Mouse (Mus musculus) embryonic facial prominence, embryonic 10.5 days (tissue): ENCODE results near the gene Hoxc13. TPM values are rescaled to one million over a fixed set of nuclear protein-coding genes. Genes with fewer than 3 reads are reported as not detected.

Experiments used
- DNase-seq: peaks from one replicate; pipeline ENCODE4 v3.0.0-alpha.2; 2017; ENCODE audit warnings: low spot score
- H3K27ac ChIP-seq: fragments of 300-500 bp; sonication (generic); replicated peaks from 2 replicates; pipeline ENCODE4 v1.5.1; 2016; ENCODE audit warnings: mild to moderate bottlenecking
- H3K27me3 ChIP-seq: fragments of 300-500 bp; sonication (generic); replicated peaks from 2 replicates; pipeline ENCODE4 v1.6.1; 2016; ENCODE audit warnings: low read depth, mild to moderate bottlenecking; ENCODE audit not compliant: poor library complexity, severe bottlenecking
- H3K36me3 ChIP-seq: fragments of 300-500 bp; sonication (generic); replicated peaks from 2 replicates; pipeline ENCODE4 v1.6.1; 2016; ENCODE audit warnings: mild to moderate bottlenecking, moderate library complexity
- H3K4me1 ChIP-seq: fragments of 300-500 bp; sonication (generic); 2 replicates; pipeline ENCODE4 v1.6.1; 2016
- H3K4me3 ChIP-seq: fragments of 300-500 bp; sonication (generic); 2 replicates; pipeline ENCODE4 v1.5.1; 2016; ENCODE audit warnings: mild to moderate bottlenecking, moderate library complexity
- H3K9me3 ChIP-seq: fragments of 300-500 bp; sonication (generic); 2 replicates; pipeline ENCODE4 v1.6.1; 2016; ENCODE audit warnings: mild to moderate bottlenecking
- WGBS: fragments of 180-500 bp; shearing (Covaris S2); methylation state at CpG from one replicate; pipeline ENCODE4 v1.1.7; 2016; 5-methylcytosine and 5-hydroxymethylcytosine counted together
- polyA plus RNA-seq: library from polyadenylated mRNA; unstranded; fragments of >200 nt; fragmentation: Nextera tagmentation; extraction: Ambion mirVana; gene quantifications from 2 replicates; pipeline ENCODE4 v1.2.1, GENCODE M21; 2016

Gene Hoxc13
- polyA plus RNA-seq, result 0.08 TPM in 1 of 2 replicates, not detected in the other

DNA sequence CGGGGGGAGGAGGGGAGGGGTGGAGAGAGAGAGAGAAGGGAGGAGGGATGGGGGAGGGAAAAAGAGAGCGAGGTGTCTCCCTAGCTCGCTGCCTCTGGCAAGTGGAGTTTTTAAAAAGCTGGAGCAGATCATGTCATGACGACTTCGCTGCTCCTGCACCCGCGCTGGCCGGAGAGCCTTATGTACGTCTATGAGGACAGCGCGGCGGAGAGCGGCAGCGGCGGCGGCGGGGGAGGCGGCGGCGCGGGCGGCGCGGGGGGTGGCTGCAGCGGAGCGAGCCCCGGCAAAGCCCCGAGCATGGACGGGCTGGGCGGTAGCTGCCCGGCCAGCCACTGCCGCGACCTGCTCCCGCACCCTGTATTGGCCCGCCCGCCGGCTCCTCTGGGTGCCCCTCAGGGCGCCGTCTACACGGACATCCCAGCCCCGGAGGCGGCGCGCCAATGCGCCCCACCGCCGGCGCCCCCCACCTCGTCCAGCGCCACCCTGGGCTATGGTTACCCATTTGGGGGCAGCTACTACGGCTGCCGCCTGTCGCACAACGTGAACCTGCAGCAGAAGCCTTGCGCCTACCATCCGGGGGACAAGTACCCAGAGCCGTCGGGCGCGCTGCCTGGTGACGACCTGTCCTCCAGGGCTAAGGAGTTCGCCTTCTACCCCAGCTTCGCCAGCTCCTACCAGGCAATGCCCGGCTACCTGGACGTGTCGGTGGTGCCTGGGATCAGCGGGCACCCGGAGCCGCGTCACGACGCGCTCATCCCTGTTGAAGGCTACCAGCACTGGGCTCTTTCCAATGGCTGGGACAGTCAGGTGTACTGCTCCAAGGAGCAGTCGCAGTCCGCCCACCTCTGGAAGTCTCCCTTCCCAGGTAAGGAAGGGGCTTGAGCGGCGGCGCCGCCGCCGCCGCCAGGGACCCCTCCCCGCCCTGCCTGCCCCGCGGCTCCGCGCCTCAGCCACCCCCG, at the start of gene Hoxc13:
Gene Hoxc13 (plus strand): TSS at position 51 of the 959 bp plus-strand sequence.
- WGBS, result 1% methylated on average over 87 of the region's 88 CpGs
- no peak for DNase-seq
- H3K27me3 ChIP-seq, result peaks cover 100% of the 10 kb centered on the region
- no peaks in the 10 kb centered on the region for H3K36me3 ChIP-seq
- H3K9me3 ChIP-seq, result no peaks in the 10 kb centered on the region
- H3K4me3 ChIP-seq, result peak within 1 kb of the TSS; percentile 35
- peaks cover 12% of the 10 kb centered on the region; the same call in 1 of the 2 replicates for H3K4me1 ChIP-seq
- no peak within 1 kb of the TSS for H3K27ac ChIP-seq

DNA sequence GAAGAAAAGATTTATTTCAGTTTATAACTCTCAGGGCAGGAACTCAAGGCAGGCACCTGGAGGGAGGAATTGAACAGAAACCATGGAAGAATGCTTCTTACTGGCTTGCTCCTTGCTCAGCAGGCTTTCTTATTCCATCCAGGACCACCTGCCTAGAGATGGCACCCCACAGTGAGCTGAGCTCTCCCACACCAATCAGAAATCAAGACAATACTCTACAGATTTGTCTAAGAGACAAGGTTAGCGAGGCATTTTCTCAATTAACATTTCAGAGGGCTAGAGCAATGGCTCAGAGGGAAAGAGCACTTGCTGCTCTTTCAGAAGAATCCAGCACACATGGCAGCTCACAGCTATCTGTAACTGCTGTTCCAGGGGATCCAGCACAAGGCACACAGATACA, 35.1 kb upstream of the Hoxc13 start:
- 16% methylated on average over 1 of the region's 1 CpGs for WGBS
- Histone ChIP-seq H3K4me3 (no peak overlapping the region), H3K36me3 (no peaks in the 10 kb centered on the region), H3K27ac (no peak overlapping the region), H3K9me3 (no peaks in the 10 kb centered on the region), H3K27me3 (no peaks in the 10 kb centered on the region), H3K4me1 (no peaks in the 10 kb centered on the region)
- DNase-seq, result no peak

DNA sequence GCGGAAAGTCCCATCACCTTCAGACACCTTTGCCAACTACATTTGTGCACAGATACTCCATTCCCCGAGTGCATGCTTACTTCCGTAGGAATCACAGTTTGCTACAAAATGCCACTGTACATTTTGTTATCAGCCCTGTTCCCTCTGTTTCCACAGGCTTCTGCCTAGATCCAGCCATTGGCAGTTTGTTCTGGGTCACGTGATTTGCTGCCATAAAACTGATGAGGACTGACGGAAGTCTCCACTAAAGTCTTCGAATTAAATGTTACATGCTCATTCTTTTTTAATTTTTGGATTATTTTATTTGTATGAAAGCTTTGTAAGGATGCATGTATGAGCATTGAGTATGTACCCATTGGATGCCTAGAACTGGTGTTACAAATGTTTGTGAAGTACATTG, 25.8 kb upstream of the Hoxc13 start:
- H3K27me3 ChIP-seq, result peaks cover 31% of the 10 kb centered on the region
- 90% methylated on average over 6 of the region's 6 CpGs for WGBS
- H3K4me1 ChIP-seq, result no peaks in the 10 kb centered on the region
- H3K4me3 ChIP-seq, result no peak overlapping the region
- no peaks in the 10 kb centered on the region for H3K9me3 ChIP-seq
- no peaks in the 10 kb centered on the region for H3K36me3 ChIP-seq
- no peak for DNase-seq
- H3K27ac ChIP-seq, result no peak overlapping the region

DNA sequence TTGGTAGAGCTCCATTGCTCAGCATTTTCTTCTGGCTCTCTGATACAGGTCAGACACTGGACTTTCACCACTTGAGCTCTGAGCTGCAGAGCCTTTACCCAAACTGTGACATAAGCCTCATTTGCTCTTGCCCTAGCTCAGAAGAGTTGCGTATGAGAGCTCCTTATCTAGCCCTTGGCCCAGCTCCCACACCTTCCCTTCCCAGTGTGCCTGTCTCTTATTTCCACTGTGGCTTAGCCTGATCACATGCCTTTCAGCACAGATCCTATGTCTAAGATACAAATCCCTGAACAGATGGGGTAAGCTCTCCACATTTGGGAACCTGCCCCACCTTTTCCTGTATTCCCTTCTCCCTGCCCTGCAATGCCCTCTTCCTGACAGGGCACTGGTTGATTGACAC, 16.0 kb upstream of the Hoxc13 start:
- Histone ChIP-seq H3K9me3 (no peaks in the 10 kb centered on the region), H3K27ac (no peak overlapping the region), H3K4me1 (no peaks in the 10 kb centered on the region), H3K36me3 (no peaks in the 10 kb centered on the region), H3K4me3 (no peak overlapping the region), H3K27me3 (peaks cover 91% of the 10 kb centered on the region)
- DNase-seq, result no peak
- WGBS, result 63% methylated on average over 1 of the region's 1 CpGs

DNA sequence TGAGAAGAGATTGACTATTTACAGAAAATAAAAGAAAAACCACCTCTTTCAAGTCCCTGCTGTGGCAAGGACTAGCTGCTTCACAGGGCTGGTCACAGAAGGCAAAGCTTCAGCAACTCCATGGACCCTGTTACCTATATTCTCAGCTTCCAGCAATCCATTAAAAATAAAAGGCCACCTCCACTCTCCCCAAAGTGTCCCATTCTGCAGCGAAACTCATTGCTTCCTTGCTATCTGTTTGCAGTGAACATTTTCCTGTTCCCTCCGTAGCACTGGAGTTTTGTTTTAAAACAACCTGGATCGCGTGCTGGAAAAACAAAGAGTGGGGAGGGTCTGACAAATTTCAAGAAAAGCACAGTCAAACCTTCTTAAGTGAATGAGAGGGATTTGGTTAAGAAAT, 11.4 kb upstream of the Hoxc13 start:
- no peak overlapping the region for H3K4me3 ChIP-seq
- no peaks in the 10 kb centered on the region for H3K4me1 ChIP-seq
- no peaks in the 10 kb centered on the region for H3K36me3 ChIP-seq
- no peaks in the 10 kb centered on the region for H3K9me3 ChIP-seq
- 1% methylated on average over 4 of the region's 4 CpGs for WGBS
- H3K27ac ChIP-seq, result no peak overlapping the region
- peak; percentile 22 for DNase-seq
- H3K27me3 ChIP-seq, result peaks cover 100% of the 10 kb centered on the region

DNA sequence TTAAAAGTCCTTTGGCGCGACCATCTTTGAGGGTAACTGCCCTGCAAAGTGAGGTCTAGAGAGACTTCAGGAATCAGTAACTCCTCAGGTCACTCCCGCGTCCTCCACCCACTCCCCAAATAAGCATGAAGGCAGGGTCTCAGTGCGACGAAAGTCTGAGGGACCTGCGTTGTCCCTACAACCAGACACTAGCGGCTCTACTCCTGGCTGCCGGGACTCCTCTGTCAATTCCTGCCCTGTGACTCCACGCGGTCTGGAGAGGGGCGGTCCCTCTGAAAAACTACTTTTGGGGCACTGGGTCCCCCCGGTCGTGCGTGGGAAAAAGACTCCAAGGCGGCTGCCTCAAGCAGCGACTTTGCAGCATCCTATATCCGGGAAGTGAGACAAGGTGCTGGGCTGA, 10.9 kb upstream of the Hoxc13 start:
- Histone ChIP-seq H3K27ac (no peak overlapping the region), H3K9me3 (no peaks in the 10 kb centered on the region), H3K4me1 (no peaks in the 10 kb centered on the region), H3K4me3 (no peak overlapping the region), H3K27me3 (peaks cover 100% of the 10 kb centered on the region), H3K36me3 (no peaks in the 10 kb centered on the region)
- under 1% methylated on average over 18 of the region's 18 CpGs for WGBS
- DNase-seq, result peak; percentile 56

DNA sequence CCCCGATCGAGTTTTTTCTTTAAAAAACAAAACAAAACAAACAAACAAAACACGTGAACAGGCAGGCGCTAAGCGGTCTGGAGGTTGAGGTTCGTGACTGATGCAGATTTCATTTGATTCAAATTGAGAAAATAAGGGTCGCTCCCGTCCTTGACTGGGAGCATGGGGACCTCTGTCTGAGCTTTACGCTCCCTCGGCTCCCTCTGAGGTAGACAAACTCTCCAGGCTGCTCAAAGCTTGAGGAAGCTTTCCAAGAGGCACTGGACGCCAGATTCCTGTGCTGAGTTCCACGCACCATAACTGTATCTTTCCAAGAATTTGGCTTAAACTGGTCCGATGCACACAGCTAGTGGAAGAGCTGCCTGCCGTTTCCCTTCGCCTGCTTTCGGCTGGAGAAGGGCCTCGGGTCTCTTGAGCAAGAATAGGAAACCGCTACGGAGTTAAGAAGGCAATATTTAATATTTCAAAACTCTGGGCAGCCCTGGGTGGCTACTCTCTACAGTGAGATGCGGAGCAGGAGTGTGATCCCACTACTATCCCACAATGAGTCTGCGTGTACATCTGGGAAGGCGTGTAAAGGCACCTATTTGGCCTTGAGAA, 10.3 kb upstream of the Hoxc13 start:
- H3K27me3 ChIP-seq, result peaks cover 100% of the 10 kb centered on the region
- no peak overlapping the region for H3K27ac ChIP-seq
- no peaks in the 10 kb centered on the region for H3K36me3 ChIP-seq
- H3K9me3 ChIP-seq, result no peaks in the 10 kb centered on the region
- DNase-seq, result peak; percentile 57
- WGBS, result under 1% methylated on average over 22 of the region's 22 CpGs
- no peak overlapping the region for H3K4me3 ChIP-seq
- H3K4me1 ChIP-seq, result no peaks in the 10 kb centered on the region

DNA sequence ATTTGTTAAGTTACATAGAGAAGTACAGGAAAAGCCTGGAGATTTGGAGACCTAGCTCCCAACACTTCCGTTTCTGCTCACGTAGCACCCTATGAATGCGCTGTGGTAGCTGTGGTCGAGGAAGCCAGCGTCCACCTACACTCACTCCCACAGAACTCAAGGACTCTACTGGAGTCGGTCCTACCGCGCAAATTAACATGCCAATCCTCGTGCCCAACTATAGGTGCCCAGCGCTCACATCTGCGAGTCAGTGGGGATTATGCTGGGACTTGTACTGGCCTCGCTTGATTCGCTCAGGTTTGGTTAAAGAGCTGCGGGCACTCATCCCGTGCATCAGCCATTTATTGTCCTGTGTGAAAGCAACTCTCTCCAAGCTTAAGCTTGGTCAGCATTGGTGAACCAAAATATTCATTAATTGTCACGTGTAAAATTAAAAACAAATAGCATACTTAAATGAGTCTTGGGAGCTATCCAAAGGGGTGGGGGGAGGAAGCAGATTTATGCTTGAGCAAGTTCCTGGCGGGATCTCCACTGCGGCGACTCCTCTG, 7.8 kb upstream of the Hoxc13 start:
- DNase-seq, result peak; percentile 46
- Histone ChIP-seq H3K36me3 (no peaks in the 10 kb centered on the region), H3K4me3 (no peak overlapping the region), H3K4me1 (no peaks in the 10 kb centered on the region), H3K27me3 (peaks cover 100% of the 10 kb centered on the region), H3K9me3 (no peaks in the 10 kb centered on the region), H3K27ac (no peak overlapping the region)
- under 1% methylated on average over 19 of the region's 19 CpGs for WGBS

DNA sequence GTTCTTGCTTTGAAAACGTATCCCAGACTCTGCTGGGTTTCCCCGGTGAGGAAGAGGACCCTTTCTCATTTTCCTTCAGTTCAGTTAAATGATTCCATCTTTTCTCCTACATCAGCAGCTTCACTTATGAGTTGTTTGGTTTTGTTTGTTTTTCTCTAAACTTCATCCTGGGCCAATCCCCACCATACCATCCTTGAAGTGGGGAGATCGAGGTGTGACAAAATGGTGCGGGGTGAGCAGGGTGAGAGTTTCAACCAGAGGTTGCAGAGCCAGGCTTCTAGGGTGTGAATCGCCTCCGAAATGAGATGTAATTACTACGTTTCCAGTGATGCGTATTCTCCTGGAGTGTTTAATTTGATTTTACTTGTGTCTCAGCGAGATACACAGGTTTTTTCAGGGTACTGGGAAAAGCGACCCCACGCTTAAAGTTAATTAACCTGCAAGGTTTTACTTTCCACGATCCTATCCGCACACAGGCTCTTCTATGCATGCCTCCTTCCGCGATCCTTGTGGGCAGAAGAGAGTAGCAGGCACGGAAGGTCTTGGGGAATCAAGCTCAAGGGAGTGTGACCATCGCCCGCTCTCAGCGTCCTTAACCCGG, 2.8 kb upstream of the Hoxc13 start:
- H3K4me3 ChIP-seq, result no peak overlapping the region
- peak; percentile 40 for DNase-seq
- peaks cover 12% of the 10 kb centered on the region; the same call in 1 of the 2 replicates for H3K4me1 ChIP-seq
- H3K27ac ChIP-seq, result no peak overlapping the region
- H3K36me3 ChIP-seq, result no peaks in the 10 kb centered on the region
- H3K27me3 ChIP-seq, result peaks cover 100% of the 10 kb centered on the region
- under 1% methylated on average over 20 of the region's 20 CpGs for WGBS
- H3K9me3 ChIP-seq, result no peaks in the 10 kb centered on the region

DNA sequence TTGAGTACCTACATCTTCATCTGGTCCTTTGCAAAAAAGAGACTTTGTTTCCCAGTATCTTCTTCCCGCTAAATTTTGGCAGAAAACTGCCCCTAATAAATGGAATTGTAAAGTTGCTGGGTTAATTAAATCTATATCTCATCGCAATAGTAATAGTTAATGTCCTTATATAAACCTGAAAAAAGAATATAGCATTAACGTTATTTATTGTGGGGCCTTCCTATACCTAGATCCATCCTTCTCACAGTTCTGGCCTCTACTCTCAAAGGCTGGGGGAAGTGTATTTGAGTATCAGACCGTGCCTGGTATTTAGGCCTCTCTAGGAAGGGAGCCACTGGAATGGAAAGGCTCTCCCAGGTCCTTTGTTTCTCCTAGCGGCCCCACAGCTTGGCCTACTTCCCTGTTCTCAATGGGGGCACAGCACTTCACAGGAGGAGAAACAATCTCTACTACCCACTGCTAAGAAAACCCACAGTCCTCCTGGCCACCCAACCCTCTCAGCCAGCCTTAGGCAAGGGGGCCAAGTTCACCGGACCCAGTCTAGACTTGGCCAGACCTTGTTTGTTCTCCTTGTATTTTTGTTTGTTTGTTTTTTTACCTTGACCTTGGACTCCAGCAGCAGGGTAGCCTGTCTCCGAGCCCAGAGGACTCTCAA, 2.2 kb upstream of the Hoxc13 start:
- peaks cover 100% of the 10 kb centered on the region for H3K27me3 ChIP-seq
- H3K4me1 ChIP-seq, result peaks cover 12% of the 10 kb centered on the region; the same call in 1 of the 2 replicates
- no peak overlapping the region for H3K4me3 ChIP-seq
- peak; percentile 28 for DNase-seq
- H3K27ac ChIP-seq, result no peak overlapping the region
- 3% methylated on average over 7 of the region's 7 CpGs for WGBS
- no peaks in the 10 kb centered on the region for H3K9me3 ChIP-seq
- no peaks in the 10 kb centered on the region for H3K36me3 ChIP-seq

DNA sequence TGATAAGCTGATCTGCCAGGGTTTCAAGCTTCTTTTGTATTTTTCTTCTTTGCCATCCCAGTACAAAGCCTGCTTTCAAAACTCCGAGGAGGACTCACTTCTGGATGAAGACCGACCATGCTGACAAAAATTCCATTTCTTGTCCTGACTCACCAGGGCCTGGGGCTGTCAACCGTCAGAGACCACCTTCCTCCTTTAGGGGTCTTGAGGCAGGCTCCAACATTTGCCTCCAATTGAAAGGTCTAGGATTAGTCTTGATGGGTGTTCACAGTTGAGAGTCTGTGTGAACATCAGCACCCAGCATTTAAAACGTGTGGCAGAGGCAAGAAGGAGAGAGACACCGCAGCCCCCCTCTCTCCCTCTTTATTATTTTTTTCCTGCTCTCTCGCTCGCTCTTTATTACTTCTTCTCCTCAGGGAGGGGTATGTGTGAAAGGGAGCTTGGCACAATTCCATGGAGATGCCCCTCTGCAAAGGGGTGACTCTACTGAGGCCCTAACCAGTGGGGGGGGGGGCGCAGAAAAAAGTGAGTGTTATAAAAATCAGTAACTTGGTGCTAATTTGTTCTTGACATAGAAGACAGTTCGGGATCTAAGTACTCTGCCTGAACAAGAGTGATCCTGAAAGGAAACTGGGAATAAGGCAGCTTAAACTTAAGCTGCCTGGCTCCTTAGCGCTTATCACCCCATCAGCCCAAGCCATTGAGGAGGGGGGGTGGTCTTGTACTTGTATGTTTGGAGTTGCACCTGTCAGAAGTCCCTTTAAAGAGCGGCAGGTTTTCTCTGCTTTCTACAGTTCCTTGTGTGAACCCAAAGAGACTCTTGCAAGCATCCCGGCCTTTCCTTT, 1.3 kb upstream of the Hoxc13 start:
- Histone ChIP-seq H3K4me3 (no peak overlapping the region), H3K27ac (no peak overlapping the region), H3K4me1 (peaks cover 12% of the 10 kb centered on the region; the same call in 1 of the 2 replicates), H3K9me3 (no peaks in the 10 kb centered on the region), H3K36me3 (no peaks in the 10 kb centered on the region), H3K27me3 (peaks cover 100% of the 10 kb centered on the region)
- 2% methylated on average over 12 of the region's 12 CpGs for WGBS
- DNase-seq, result peak; percentile 32
